Mouse (Mus musculus) thymus, postnatal 10 days (tissue): ENCODE measurements around the gene Tnik.

ENCODE experiments used
- DNase-seq, 2 experiments: peaks; one replicate each; pipeline ENCODE4 v3.0.0; 2021; ENCODE audit warnings: low spot score in 2 of 2

Tnik gene

DNA sequence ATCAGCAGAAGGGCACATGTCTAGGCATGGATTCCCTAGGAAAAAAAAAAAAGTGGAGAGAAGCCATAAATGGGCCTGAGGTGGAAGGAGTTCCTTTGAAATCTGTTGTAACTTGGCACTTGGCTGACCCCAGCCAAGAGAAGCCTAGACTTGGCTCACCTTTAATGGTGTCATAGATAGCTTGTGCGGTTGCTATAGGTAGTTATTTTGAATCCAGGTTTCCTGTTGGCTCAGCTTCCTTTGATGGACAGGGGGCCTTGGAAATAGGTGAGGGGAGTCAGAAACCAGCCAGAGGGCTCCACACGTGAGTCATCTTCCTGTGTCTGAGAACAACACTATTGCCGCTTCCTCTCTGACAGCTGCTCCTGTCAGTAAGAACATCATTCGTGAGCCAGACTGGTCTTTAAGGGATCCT, 204.9 kb downstream of the Tnik start:
- no peak for DNase-seq

- no peak for DNase-seq
Measured at GRCm38 (mm10) chr3:28473439-28473838, 210.4 kb downstream of the Tnik start.

- no peak for DNase-seq
Measured at GRCm38 (mm10) chr3:28477373-28477772, 214.4 kb downstream of the Tnik start.

DNA sequence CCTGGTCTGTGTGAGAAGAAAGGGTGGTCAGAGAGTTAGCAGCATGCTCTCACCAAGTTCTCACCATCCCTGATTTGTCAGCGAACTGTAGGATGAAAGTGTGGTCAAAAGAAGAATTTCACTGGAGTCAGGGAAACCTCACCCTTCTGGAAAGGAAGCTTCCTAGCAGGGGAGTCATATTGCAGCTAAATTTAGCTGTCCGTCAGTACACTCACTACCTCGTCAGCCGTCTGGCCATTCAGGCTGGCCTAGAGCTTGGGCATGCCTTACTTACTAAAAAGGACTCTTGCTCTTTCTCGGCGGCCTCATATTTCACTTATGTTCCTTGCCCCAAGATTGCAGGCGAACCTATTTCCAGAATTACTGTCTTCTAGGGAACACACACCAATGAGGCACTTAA, 222.7 kb downstream of the Tnik start:
- no peak for DNase-seq

DNA sequence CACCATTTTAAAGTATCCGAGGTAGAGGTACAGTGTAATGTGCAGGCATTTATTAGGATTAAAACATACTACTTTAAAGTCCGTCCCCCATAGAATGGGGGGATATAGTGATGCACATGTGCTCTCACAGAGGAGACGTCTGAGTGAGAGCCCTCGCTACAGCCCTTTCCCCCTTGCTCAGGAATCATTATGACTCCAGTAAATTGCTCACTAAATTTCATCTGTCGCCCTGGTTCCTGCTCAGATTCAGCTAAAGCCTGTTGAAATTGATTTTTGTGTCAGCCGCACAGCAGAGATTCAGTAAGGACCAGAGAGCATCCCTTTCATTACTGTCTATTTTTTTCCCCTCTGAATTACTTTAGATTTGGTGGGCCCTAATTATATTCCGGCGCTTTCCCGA, 224.4 kb downstream of the Tnik start:
- DNase-seq, result no peak

GRCm38 (mm10) chr3:28491085-28492041, 228.3 kb downstream of the Tnik start:
- DNase-seq, result no peak

GRCm38 (mm10) chr3:28496806-28497502, 233.9 kb downstream of the Tnik start:
- no peak for DNase-seq

GRCm38 (mm10) chr3:28497503-28497857, 234.5 kb downstream of the Tnik start:
- DNase-seq, result no peak

GRCm38 (mm10) chr3:28502697-28503096, 239.7 kb downstream of the Tnik start:
- no peak for DNase-seq

DNA sequence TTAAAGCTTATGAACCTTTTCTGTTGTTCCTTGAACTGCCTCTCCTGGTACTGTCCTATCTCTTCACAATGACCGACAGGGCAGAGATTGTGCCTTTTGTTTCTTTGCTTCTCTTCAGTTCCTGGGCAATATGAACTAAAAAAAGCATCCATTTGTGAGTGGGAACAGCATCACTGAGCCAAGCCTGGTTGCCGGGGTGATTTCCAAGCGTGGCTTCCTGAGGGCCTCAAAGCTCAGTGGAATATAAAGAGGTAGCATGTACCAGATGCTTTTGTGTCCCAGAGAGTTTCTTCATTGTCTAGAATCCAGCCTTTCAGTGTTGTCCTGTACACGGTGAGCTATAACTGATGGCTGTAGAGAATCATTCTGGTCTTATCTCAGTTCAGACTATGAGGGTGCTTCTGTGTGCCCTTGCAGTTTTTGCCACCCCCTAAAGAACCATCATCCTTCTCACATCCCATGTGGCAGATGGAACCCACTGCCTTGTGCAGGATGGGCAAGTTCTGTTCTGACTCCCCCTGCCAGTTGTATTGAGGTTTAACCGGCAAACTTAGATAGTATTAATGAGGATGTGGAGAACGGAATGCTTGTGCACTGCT, 246.4 kb downstream of the Tnik start:
- no peak for DNase-seq

DNA sequence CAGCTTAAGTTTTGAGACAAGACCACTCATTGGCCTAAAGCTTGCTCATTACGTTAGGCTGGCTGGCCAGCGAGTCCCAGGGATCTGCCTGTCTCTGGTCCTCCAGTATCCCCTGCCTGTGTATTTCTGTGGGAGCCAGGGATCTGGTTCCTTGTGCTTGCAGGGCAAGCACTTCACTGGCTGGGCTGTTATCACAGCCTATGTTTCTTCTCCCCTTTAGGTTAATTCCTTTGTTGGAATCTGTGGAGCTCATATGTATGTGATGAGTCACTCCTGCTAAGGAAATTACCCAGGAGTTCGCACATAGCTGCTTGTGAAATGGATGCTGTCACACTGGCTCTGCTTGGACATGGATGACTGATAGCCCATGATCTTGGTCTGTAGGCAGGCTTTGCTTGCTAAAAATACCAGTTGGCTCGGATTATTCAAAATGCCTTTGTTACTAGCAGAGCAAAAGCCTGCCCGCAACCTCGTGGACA, 260.0 kb downstream of the Tnik start:
- DNase-seq, result no peak

- DNase-seq, result no peak
Measured at GRCm38 (mm10) chr3:28523541-28524165, 260.6 kb downstream of the Tnik start.

DNA sequence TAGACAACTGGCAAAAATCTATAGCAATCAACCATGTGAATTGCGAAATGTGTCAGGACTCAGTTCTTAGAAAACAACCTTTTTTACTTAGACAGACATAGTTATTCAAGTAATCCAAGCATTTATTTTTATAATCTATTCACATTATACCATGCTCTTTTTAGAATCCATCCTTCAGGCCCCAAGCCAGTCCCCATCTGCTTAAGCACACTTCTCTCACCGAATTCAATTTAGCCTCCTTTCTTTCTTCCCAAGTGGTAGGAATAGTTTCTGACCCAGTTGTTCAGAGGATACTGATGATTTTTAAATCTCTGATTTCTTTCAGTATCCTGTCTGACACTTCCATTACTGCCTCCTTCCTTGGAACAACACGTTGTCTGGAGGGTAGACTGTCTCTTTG, 261.5 kb downstream of the Tnik start:
- no peak for DNase-seq

- DNase-seq, result no peak
Measured at GRCm38 (mm10) chr3:28526671-28527070, 263.7 kb downstream of the Tnik start.

- DNase-seq, result no peak
Measured at GRCm38 (mm10) chr3:28527231-28527630, 264.2 kb downstream of the Tnik start.

DNA sequence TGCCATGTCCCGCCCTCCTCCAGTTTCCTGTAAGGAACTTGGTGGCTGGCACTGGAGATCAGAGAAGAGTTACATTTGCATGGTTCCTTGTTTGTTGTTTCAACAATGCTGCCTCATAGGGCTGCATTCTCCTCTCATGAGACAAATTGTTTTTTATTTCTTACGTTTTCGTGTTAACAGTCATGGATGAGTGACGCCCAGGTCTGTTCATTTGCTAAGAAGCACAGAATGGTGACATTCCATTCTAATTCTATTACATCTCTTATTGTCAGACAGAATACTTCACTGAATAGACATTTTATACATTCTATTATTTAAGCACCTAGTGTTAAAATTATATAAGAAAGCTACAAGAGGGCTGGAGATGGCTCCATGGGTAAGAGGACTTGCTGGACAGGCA, 266.5 kb downstream of the Tnik start:
- DNase-seq, result no peak

- DNase-seq, result no peak
Measured at GRCm38 (mm10) chr3:28531294-28531956, 268.4 kb downstream of the Tnik start.

GRCm38 (mm10) chr3:28532666-28533065, 269.7 kb downstream of the Tnik start:
- no peak for DNase-seq

DNA sequence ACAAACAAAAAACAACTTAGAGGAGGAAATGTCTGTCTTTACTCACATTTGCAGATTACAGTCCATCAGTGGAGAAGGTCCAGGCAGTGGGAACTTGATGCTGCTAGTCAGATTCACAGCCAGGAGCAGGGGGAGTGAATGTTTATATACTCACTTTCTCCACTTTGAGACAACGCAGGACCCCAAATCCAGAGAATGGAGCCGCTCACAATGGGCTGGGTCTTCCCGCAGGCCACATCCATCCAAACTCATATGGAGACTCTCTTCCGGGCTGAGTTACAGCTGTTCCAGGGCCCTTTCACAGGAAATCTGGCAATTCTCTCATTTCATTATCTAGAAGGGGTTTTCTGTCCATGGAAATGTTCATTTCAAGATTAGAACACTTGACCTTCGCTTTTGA, 277.1 kb downstream of the Tnik start:
- DNase-seq, result peak in 1 of 2 experiments; percentile 1

- no peak for DNase-seq
Measured at GRCm38 (mm10) chr3:28542941-28543340, 279.9 kb downstream of the Tnik start.

GRCm38 (mm10) chr3:28543380-28543984, 280.5 kb downstream of the Tnik start:
- DNase-seq, result no peak
